Mouse (Mus musculus) small intestine, adult 2 months (tissue): ENCODE results near the gene Gm28308. TPM values are rescaled to one million over a fixed set of nuclear protein-coding genes. Genes with fewer than 3 reads are reported as not detected.
A peak's percentile ranks its signal among the peaks of the same experiment; 100 is the strongest.

Experiments used
- H3K27ac ChIP-seq: fragments of 200-500 bp; 2 replicates; pipeline ENCODE4 v1.5.1; 2012; ENCODE audit warnings: low read depth, low read length, control low read depth, inconsistent platforms; ENCODE audit not compliant: insufficient read depth
- H3K27me3 ChIP-seq: fragments of 200-500 bp; 2 replicates; pipeline ENCODE4 v1.6.1; 2012; ENCODE audit warnings: mild to moderate bottlenecking, moderate library complexity, low read length, inconsistent platforms; ENCODE audit not compliant: control insufficient read depth, insufficient read depth
- H3K36me3 ChIP-seq: fragments of 200-500 bp; 2 replicates; pipeline ENCODE4 v1.6.1; 2012; ENCODE audit warnings: mild to moderate bottlenecking, low read length, control low read depth, inconsistent platforms; ENCODE audit not compliant: control insufficient read depth, insufficient read depth
- H3K4me1 ChIP-seq: fragments of 200-500 bp; 2 replicates; pipeline ENCODE4 v1.6.1; 2012; ENCODE audit warnings: low read length, inconsistent platforms, mixed read lengths; ENCODE audit not compliant: control insufficient read depth, insufficient read depth, insufficient read length
- H3K4me3 ChIP-seq: fragments of 200-500 bp; 2 replicates; pipeline ENCODE4 v1.5.1; 2012; ENCODE audit warnings: low read depth, mild to moderate bottlenecking, control low read depth, inconsistent platforms, low read length, moderate library complexity
- CTCF ChIP-seq: fragments of 200-500 bp; IDR thresholded peaks from 2 replicates; pipeline ENCODE4 v1.5.1; 2012; ENCODE audit warnings: low read depth, mild to moderate bottlenecking, control low read depth, inconsistent platforms, low read length, moderate library complexity, mixed read lengths; ENCODE audit not compliant: insufficient replicate concordance, insufficient read length; ENCODE audit errors: extremely low read depth
- POLR2A ChIP-seq: fragments of 200-500 bp; IDR thresholded peaks from 2 replicates; pipeline ENCODE4 v1.6.1; 2012; ENCODE audit warnings: low read depth, mild to moderate bottlenecking, control low read depth, inconsistent platforms, low read length, moderate library complexity
- WGBS: fragments of 180-500 bp; shearing (Covaris S2); methylation state at CpG from one replicate; pipeline ENCODE4 v1.1.7; 2018; 5-methylcytosine and 5-hydroxymethylcytosine counted together
- polyA plus RNA-seq: library from polyadenylated mRNA; depleted of rRNA; stranded (reverse); fragments of >200 nt; gene quantifications from 2 replicates; pipeline ENCODE4 v1.2.3, GENCODE M21; 2012; rRNA removed

The Gm28308 gene
- 0.58 TPM in 1 of 2 replicates, not detected in the other for polyA plus RNA-seq

DNA sequence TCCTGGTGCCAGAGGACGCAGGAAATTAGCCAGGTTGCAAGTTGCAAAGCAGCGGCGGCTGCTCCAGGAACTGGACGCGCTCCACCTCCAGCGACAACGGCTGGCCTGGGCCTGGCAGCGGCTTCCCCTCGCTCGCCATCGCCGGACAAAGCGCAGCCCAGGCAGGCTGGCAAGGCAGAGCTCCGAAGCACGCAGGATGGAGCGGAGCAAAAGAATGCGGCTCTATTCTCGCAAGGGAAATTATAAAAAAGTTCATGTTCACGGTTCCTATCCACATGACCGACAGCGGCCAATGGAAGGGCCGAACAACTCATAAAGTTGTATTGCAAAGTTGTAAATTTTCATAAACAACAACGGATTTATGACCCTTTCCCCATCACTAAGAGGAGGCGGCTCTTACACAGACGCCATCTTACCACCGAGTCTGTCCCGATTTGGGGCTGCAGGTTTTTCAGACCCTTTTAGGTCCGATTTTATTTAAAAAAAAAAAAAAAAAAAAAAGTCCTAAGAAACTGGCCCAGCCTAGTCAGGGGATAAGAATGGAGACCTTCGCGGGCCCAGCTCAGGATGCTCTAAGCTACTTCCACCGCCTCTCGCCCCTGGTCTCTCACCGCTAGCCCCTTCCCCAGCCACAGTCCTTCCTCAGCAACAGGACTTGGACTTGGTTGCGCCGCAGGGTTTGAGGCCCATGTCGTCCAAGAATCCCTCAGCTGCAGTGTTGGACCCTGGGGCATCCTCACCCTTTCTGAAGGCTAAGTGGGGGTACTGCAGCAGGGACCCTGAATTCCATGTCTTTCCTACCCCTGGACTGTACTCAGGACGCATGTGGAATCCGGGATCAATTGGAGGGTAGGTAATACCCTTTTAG, at the start of gene Gm28308, which contains the start of gene Hoxa3:
Gm28308 (minus strand) TSS at position 221 of the 868 bp plus-strand sequence.
Hoxa3 (minus strand) TSS at position 218 of the 868 bp plus-strand sequence.
- peak within 1 kb of the TSS; percentile 63 for H3K4me3 ChIP-seq
- peaks cover 86% of the 10 kb centered on the region for H3K27me3 ChIP-seq
- WGBS = 12% methylated on average over 38 of the region's 38 CpGs
- H3K36me3 ChIP-seq = no peaks in the 10 kb centered on the region
- H3K4me1 ChIP-seq = peaks cover 11% of the 10 kb centered on the region
- H3K27ac ChIP-seq = peak within 1 kb of the TSS; percentile 64
- TF ChIP-seq CTCF = no peak
- TF ChIP-seq POLR2A = no peak

DNA sequence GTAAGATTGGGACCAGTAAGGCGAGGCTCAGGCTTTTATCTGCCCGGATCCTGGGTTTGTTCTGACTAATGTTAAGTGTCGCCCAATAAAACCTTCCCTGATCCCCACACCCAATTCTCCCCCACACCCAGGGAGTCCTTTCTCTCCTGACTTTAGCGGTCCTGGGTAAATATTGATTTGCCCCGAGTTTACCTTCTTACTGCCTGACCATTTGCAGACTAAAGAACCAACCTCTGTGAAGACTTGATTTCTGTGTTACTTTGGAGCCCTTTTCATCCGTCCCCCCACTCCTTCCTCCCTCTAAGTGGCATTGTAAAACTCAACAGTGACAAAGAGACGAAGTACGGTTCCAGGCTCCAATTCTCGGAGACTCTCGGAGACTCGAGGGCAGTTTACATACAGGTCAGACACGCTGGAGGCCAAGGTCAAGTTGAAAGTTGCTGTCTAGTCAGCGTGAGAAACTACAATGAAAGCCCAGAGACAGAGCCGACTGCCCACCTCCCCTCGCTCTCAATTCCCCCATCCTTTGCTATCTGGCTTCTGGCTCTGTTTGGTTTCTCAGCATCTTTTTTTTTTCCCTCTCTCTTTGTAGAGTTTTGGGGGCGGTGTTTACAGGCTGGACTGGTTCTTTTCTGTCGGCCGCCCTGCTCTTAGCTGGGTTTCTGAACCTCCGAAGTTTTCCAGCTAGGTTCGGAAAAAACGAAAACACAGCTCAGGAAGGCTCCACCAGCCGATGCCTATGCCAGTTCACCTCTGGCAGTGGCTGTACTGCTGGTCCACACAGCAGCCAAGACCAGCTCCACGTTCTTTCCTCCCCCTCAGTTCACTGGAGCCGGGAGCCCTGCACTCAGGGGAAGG, 49.6 kb upstream of the Gm28308 start:
- 0 out of 2 replicates have a peak, but pooled peaks cover 4% of the 10 kb centered on the region for H3K4me1 ChIP-seq
- peaks cover 86% of the 10 kb centered on the region for H3K27me3 ChIP-seq
- 5% methylated on average over 24 of the region's 24 CpGs for whole genome bisulfite sequencing
- H3K4me3 ChIP-seq = no peak overlapping the region
- H3K36me3 ChIP-seq = no peaks in the 10 kb centered on the region
- no peak overlapping the region for H3K27ac ChIP-seq
- TF ChIP-seq POLR2A (no peak), CTCF (no peak)

DNA sequence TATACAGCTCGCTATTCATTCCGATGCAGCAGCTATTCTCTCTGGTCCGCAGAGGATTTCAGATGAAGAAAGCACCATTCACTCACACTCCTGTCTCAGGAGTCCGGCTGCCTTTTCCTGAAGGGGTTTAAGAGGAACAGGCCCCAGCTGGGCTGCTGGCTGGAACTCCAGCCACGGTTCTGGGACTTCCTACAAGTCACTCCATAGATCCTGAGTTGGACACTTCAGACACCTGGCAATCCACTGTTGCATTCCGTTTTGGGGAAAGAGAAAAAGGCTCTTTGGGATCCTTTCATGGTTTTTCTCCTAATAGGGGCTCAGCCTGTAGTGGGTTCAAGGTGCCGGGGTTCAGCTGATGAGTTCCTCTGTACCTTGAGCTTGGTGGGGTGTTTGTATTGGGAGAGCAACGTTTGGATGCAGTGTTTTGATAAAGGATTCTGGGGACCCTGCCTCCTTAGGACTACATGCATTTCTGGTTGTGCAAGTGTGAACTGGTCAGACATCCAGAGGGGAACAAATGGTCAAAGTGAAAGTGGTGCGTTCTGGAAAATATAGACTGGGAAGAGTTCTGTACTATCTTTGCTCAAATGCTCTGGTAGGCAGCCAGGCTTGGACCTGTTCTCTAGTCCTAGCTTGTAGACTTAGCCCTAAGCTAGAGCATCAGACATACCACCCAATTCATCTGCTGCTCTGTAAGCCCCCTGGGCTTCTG, 48.8 kb upstream of the Gm28308 start:
- Histone ChIP-seq H3K36me3 (no peaks in the 10 kb centered on the region), H3K4me1 (0 out of 2 replicates have a peak, but pooled peaks cover 4% of the 10 kb centered on the region), H3K4me3 (no peak overlapping the region), H3K27ac (no peak overlapping the region), H3K27me3 (peaks cover 91% of the 10 kb centered on the region)
- WGBS = 5% methylated on average over 9 of the region's 9 CpGs
- TF ChIP-seq CTCF (no peak), POLR2A (no peak)

DNA sequence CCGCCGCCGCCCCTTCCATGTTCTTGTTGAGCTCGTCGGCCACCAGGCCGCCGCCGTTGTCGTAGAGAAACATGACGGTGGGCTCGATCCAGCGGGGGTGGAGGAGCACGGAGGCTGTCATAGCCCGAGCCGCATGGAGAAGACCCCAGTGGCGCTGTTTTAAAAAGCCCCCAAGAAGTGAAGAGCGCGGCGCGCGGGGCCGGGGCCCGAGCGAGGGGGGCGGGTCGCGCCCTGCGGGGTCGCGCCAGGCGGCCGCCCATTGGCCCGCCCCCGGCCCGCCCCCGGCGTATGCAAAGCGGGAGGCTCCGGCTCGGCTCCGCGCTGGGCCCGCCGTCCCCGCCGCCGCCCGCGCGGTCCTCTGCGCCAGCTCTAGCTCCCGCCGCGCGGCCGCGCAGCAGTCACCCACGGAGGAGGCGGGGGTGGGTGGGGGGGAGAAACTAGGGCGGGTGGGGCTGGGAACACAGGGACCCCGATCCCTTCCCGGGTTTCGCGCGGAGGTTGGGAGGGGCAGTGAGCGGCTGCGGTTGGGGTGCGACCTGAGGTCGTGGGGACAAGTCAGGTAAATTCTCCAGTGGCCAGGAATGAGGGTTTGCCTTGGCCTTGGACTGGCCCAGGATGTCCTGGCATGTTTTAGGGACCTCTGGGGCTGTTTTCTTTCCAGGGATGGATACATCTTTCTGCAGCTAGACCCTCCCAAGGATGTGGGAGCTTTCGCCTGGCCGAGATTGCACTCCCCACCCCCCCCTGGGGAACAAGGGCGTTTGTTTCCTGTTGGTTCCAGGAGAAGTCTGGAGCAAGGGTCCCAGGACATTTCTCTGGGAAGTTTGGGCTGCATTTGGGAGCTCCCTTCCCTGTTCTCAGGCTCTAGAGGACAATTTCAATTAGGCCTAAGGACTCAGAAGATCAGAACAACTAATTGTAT, 47.8 kb upstream of the Gm28308 start, which contains the start of gene Hoxa13:
Hoxa13 (minus strand) TSS at position 227 of the 922 bp plus-strand sequence.
- Histone ChIP-seq H3K4me3 (peak within 1 kb of the TSS; percentile 52), H3K36me3 (no peaks in the 10 kb centered on the region), H3K27me3 (peaks cover 83% of the 10 kb centered on the region), H3K27ac (no peak within 1 kb of the TSS), H3K4me1 (0 out of 2 replicates have a peak, but pooled peaks cover 4% of the 10 kb centered on the region)
- 2% methylated on average over 47 of the region's 72 CpGs for WGBS
- TF ChIP-seq POLR2A (no peak), CTCF (no peak)

DNA sequence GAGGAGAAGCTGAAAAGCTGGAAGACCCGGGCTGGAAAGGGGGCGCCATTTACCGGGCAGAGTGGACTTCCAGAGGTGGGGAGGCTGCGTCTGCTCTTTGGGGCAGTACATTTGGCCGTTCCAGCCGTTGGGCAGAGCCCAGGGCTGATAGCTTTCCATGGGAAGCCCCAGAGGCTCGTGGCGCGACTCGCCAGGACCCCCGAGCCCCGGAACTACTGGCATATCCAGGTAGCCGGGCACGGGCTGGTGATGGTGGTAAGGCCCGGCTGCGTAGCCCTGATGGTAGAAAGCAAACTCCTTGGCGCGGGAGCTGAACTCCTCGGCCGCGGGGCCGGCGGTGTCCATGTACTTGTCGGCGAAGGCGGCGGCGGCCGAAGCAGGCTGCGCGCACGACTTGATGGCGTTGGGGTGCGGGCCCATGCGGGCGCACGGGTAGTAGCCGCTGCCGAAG, 46.7 kb upstream of the Gm28308 start:
- 1% methylated on average over 39 of the region's 39 CpGs for WGBS
- TF ChIP-seq POLR2A = no peak
- no peak for TF ChIP-seq CTCF
- H3K27ac ChIP-seq = no peak overlapping the region
- H3K36me3 ChIP-seq = no peaks in the 10 kb centered on the region
- H3K27me3 ChIP-seq = peaks cover 76% of the 10 kb centered on the region
- peak overlapping the region; percentile 40 for H3K4me3 ChIP-seq
- H3K4me1 ChIP-seq = 0 out of 2 replicates have a peak, but pooled peaks cover 4% of the 10 kb centered on the region

DNA sequence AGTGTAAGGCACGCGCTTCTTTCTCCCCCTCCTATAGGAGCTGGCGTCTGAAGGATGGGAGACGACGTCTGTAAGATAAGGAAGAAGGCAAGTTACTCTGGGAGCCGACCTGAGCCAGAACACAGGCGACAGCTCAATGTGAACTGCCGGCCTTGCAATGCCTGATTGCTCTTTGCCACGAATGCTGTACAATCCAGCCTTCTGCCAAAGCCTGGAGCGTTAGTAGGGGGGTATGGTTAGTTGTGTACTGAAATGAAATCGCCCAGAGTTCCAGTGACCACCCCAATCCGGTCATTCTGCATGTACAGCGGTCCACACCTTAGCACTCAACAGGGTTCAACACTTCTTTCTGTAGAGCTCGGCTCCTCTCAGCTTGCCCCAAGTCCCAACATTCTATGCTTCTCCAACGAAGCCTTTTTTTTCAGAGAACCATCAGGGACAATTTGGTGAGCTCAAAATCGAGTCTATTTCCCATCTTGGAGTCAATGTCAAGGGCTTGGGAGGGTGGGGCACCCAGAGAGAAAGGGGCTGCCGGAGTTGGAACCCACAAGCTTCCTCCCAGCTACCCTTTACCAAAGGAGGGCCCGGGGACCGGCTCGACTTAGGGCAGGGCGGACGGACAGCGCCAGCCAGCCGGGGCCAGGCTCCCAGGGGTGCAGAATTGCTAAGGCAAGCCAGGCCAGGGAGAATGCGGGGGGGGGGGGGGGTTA, 46.1 kb upstream of the Gm28308 start:
- no peak overlapping the region for H3K4me3 ChIP-seq

More for the DNA sequence above, 46.1 kb upstream of the Gm28308 start:
- no peak for TF ChIP-seq CTCF
- TF ChIP-seq POLR2A = no peak
- H3K27me3 ChIP-seq = peaks cover 72% of the 10 kb centered on the region
- H3K27ac ChIP-seq = no peak overlapping the region
- H3K36me3 ChIP-seq = no peaks in the 10 kb centered on the region
- 0 out of 2 replicates have a peak, but pooled peaks cover 4% of the 10 kb centered on the region for H3K4me1 ChIP-seq
- WGBS = 3% methylated on average over 25 of the region's 25 CpGs
